Mouse (Mus musculus) E14TG2a.4 (cell line): Measurements from ENCODE around the gene Calm2.

Experiments used
- H3K27me3 ChIP-seq: 2 replicates; pipeline ENCODE4 v1.6.1; 2014; ENCODE audit warnings: low read length, control low read depth; ENCODE audit not compliant: insufficient read depth
- H3K36me3 ChIP-seq: 2 replicates; pipeline ENCODE4 v1.6.1; 2014; ENCODE audit warnings: low read length, control low read depth; ENCODE audit not compliant: insufficient read depth
- H3K4me1 ChIP-seq: replicated peaks from 2 replicates; pipeline ENCODE4 v1.6.1; 2014; ENCODE audit warnings: low read depth, low read length, control low read depth
- H3K4me3 ChIP-seq: replicated peaks from 2 replicates; pipeline ENCODE4 v1.5.1; 2014; ENCODE audit warnings: mild to moderate bottlenecking, low read length
- H3K9me3 ChIP-seq: 2 replicates; pipeline ENCODE4 v1.6.1; 2014; ENCODE audit warnings: low read length, control low read depth
- CTCF ChIP-seq: conservative IDR thresholded peaks from 2 replicates; pipeline ENCODE4 v1.5.1; 2014; ENCODE audit warnings: low read length
- NANOG ChIP-seq: IDR thresholded peaks from 2 replicates; pipeline ENCODE4 v1.6.1; 2014; ENCODE audit warnings: borderline replicate concordance, low read length, mixed read lengths
- POU5F1 ChIP-seq: IDR thresholded peaks from 2 replicates; pipeline ENCODE4 v1.6.1; 2014; ENCODE audit warnings: low read length, borderline replicate concordance

The Calm2 gene

GRCm38 (mm10) chr17:87457961-87458360 is 11.2 kb upstream of the Calm2 start:
- Histone ChIP-seq H3K4me1 (peaks cover 45% of the 10 kb centered on the region), H3K9me3 (no peaks in the 10 kb centered on the region), H3K36me3 (no peaks in the 10 kb centered on the region), H3K4me3 (no peak overlapping the region), H3K27me3 (peaks cover 24% of the 10 kb centered on the region)
- TF ChIP-seq POU5F1, result no peak
- TF ChIP-seq CTCF, result no peak
- TF ChIP-seq NANOG, result no peak

- Histone ChIP-seq H3K9me3 (no peaks in the 10 kb centered on the region), H3K4me3 (no peak overlapping the region), H3K27me3 (peaks cover 12% of the 10 kb centered on the region), H3K4me1 (peaks cover 27% of the 10 kb centered on the region), H3K36me3 (no peaks in the 10 kb centered on the region)
- TF ChIP-seq POU5F1 (no peak), NANOG (no peak), CTCF (no peak)
Observed at GRCm38 (mm10) chr17:87454121-87454520, 7.4 kb upstream of the Calm2 start.

GRCm38 (mm10) chr17:87453336-87453735 is 6.6 kb upstream of the Calm2 start:
- no peak overlapping the region for H3K4me3 ChIP-seq
- H3K4me1 ChIP-seq, result peaks cover 20% of the 10 kb centered on the region
- TF ChIP-seq CTCF (no peak), POU5F1 (no peak), NANOG (no peak)
- H3K36me3 ChIP-seq, result no peaks in the 10 kb centered on the region
- H3K27me3 ChIP-seq, result peaks cover 8% of the 10 kb centered on the region; the same call in 1 of the 2 replicates
- H3K9me3 ChIP-seq, result no peaks in the 10 kb centered on the region

GRCm38 (mm10) chr17:87448881-87449280 is 2.1 kb upstream of the Calm2 start:
- peaks cover 37% of the 10 kb centered on the region for H3K4me1 ChIP-seq
- no peak for TF ChIP-seq CTCF
- no peak for TF ChIP-seq POU5F1
- TF ChIP-seq NANOG, result no peak
- H3K27me3 ChIP-seq, result peaks cover 8% of the 10 kb centered on the region; the same call in 1 of the 2 replicates
- H3K4me3 ChIP-seq, result no peak overlapping the region
- peaks cover 9% of the 10 kb centered on the region for H3K36me3 ChIP-seq
- H3K9me3 ChIP-seq, result no peaks in the 10 kb centered on the region

GRCm38 (mm10) chr17:87448339-87448738 is 1.6 kb upstream of the Calm2 start:
- Histone ChIP-seq H3K4me1 (peaks cover 38% of the 10 kb centered on the region), H3K4me3 (no peak overlapping the region), H3K36me3 (peaks cover 14% of the 10 kb centered on the region), H3K27me3 (peaks cover 8% of the 10 kb centered on the region; the same call in 1 of the 2 replicates), H3K9me3 (no peaks in the 10 kb centered on the region)
- TF ChIP-seq NANOG (no peak), CTCF (no peak), POU5F1 (no peak)

GRCm38 (mm10) chr17:87447612-87448200 is 971 bp upstream of the Calm2 start:
- peaks cover 8% of the 10 kb centered on the region; the same call in 1 of the 2 replicates for H3K27me3 ChIP-seq
- no peaks in the 10 kb centered on the region for H3K9me3 ChIP-seq
- H3K4me3 ChIP-seq, result peak overlapping the region; percentile 94
- peaks cover 42% of the 10 kb centered on the region for H3K4me1 ChIP-seq
- TF ChIP-seq CTCF (no peak), NANOG (no peak)
- peaks cover 21% of the 10 kb centered on the region for H3K36me3 ChIP-seq

- no peak for TF ChIP-seq NANOG
- no peak for TF ChIP-seq CTCF
- no peak for TF ChIP-seq POU5F1
- H3K36me3 ChIP-seq, result peaks cover 35% of the 10 kb centered on the region
- H3K9me3 ChIP-seq, result no peaks in the 10 kb centered on the region
- peak overlapping the region; percentile 94 for H3K4me3 ChIP-seq
- peaks cover 57% of the 10 kb centered on the region for H3K4me1 ChIP-seq
- peaks cover 8% of the 10 kb centered on the region; the same call in 1 of the 2 replicates for H3K27me3 ChIP-seq
Observed at GRCm38 (mm10) chr17:87445917-87446766, 593 bp downstream of the Calm2 start.

GRCm38 (mm10) chr17:87445337-87445916 is 1.3 kb downstream of the Calm2 start:
- H3K36me3 ChIP-seq, result peaks cover 42% of the 10 kb centered on the region

More at GRCm38 (mm10) chr17:87445337-87445916, 1.3 kb downstream of the Calm2 start:
- TF ChIP-seq CTCF (no peak), NANOG (no peak), POU5F1 (no peak)
- H3K4me1 ChIP-seq, result peaks cover 60% of the 10 kb centered on the region
- peak overlapping the region; percentile 94 for H3K4me3 ChIP-seq
- H3K27me3 ChIP-seq, result peaks cover 8% of the 10 kb centered on the region; the same call in 1 of the 2 replicates
- no peaks in the 10 kb centered on the region for H3K9me3 ChIP-seq
